Mouse (Mus musculus): ENCODE measurements at regions not wholly inside any gene's neighbourhood (a gene's known extent, or its start where the extent isn't known, plus 50 kb on each side); places are given as distances from the start of the nearest gene placed in this dataset.

DNA sequence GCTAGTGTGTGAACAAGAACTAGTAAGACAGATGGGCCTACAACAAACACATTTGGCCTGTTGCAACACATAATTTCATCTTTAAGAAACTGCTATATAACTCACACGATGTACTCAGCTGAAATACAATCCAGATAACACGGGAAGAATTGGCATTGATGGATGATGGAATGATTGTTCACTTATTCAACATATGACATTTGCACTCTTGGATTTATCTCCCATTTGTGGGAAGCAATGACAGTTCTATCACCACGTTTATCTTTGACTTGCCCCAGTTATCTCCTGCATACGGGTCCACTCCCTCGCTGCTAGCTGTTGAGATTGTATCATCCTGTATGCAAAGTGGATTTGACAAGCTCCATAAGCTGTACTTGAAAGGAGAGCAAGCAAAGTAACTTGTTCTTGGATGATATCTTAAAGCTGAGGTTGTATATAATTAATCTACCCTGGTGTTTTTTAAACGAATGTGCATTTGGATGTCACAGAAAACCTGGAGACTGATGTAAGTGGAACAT is 2474.9 kb upstream of the Gm7489 start:
- no peaks in the 10 kb centered on the region for H3K36me3 ChIP-seq (ENCODE audit: control insufficient read depth, insufficient read depth, low read length)
- TF ChIP-seq POLR2A (IDR thresholded peaks at IDR 0.05; ENCODE audit: control insufficient read depth, extremely low read depth, insufficient read depth, low read length, poor library complexity) (no peak), CTCF (IDR thresholded peaks at IDR 0.05; ENCODE audit: borderline replicate concordance, control insufficient read depth, extremely low read depth, insufficient read depth, low read length, poor library complexity) (no peak)
- no peaks in the 10 kb centered on the region for H3K27me3 ChIP-seq (ENCODE audit: control insufficient read depth, insufficient read depth, low read length)
- DNase-seq: no peak
- no peak overlapping the region for H3K4me3 ChIP-seq (ENCODE audit: control insufficient read depth, insufficient read depth, low read length)
- H3K27ac ChIP-seq (ENCODE audit: control insufficient read depth, insufficient read depth, low read length): no peak overlapping the region
- WGBS: 88% methylated on average over 6 of the region's 6 CpGs
- H3K4me1 ChIP-seq (replicated peaks; ENCODE audit: control insufficient read depth, insufficient read depth, low read length): no peaks in the 10 kb centered on the region

DNA sequence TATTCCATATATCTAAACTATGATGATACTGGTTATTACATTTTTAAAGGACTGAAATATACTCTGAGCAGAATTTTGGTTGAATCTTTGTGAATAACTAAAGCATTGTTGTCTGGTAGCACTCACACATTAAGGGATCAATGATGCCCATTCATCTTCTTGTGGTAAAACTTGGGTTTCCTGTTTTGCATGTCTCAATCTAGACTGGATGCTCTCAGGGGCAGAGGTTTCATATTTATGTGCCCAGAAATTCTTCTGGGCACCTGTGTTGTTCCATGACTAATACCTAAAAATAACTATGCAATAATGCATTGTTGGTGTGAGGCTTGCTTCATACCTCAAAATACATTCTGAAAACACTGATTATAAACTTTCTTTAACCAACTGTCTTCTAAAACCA is 2472.7 kb upstream of the Gm7489 start:
- TF ChIP-seq CTCF (IDR thresholded peaks at IDR 0.05; ENCODE audit: borderline replicate concordance, control insufficient read depth, extremely low read depth, insufficient read depth, low read length, poor library complexity): no peak
- no peak for TF ChIP-seq POLR2A (IDR thresholded peaks at IDR 0.05; ENCODE audit: control insufficient read depth, extremely low read depth, insufficient read depth, low read length, poor library complexity)
- Histone ChIP-seq H3K36me3 (ENCODE audit: control insufficient read depth, insufficient read depth, low read length) (no peaks in the 10 kb centered on the region), H3K27me3 (ENCODE audit: control insufficient read depth, insufficient read depth, low read length) (no peaks in the 10 kb centered on the region), H3K27ac (ENCODE audit: control insufficient read depth, insufficient read depth, low read length) (no peak overlapping the region), H3K4me1 (replicated peaks; ENCODE audit: control insufficient read depth, insufficient read depth, low read length) (no peaks in the 10 kb centered on the region), H3K4me3 (ENCODE audit: control insufficient read depth, insufficient read depth, low read length) (no peak overlapping the region)
- DNase-seq: no peak

DNA sequence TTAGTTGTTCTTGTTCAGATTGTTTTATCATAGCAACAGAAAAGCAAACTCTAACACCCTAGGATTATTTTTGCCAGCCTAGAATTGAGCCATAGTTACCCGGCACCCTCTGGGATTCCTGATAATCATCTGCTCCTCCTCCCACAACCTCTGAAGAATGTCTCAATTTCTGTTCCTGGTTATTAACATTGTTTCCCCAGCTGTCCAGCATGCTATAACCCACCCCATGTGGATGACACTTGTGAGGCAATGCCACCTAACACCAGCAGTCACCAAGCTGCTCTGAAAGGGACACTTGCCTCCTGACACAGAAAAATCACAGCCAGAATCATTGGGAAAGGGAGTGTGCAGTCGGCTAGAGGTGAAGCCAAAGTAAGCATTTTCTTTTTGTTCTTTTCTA is 2442.1 kb upstream of the Gm7489 start:
- no peak overlapping the region for H3K4me3 ChIP-seq (ENCODE audit: control insufficient read depth, insufficient read depth, low read length)
- H3K27me3 ChIP-seq (ENCODE audit: control insufficient read depth, insufficient read depth, low read length): no peaks in the 10 kb centered on the region
- no peak for DNase-seq
- no peaks in the 10 kb centered on the region for H3K4me1 ChIP-seq (replicated peaks; ENCODE audit: control insufficient read depth, insufficient read depth, low read length)
- TF ChIP-seq POLR2A (IDR thresholded peaks at IDR 0.05; ENCODE audit: control insufficient read depth, extremely low read depth, insufficient read depth, low read length, poor library complexity): no peak
- no peak for TF ChIP-seq CTCF (IDR thresholded peaks at IDR 0.05; ENCODE audit: borderline replicate concordance, control insufficient read depth, extremely low read depth, insufficient read depth, low read length, poor library complexity)
- 83% methylated on average over 2 of the region's 2 CpGs for WGBS
- no peak overlapping the region for H3K27ac ChIP-seq (ENCODE audit: control insufficient read depth, insufficient read depth, low read length)
- no peaks in the 10 kb centered on the region for H3K36me3 ChIP-seq (ENCODE audit: control insufficient read depth, insufficient read depth, low read length)

DNA sequence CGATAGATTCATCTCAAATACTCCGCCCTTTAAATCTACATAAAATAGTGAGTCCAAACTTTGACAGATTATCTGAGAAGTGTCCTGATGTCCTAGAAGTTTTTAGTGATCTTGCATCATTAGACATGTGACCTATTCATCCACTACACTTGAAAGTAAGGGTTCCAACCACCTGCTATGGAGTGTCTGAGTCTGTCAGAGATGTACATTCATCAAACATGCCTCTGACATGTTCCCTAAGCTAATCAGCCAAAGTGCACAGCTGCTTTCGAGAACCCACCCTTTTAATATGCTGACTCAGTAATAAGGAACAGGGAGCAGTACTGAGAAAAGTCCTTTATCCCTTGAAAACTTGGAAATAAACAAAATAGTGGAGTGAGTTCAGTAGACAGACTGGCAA is 2414.8 kb upstream of the Gm7489 start:
- DNase-seq: no peak
- TF ChIP-seq POLR2A (IDR thresholded peaks at IDR 0.05; ENCODE audit: control insufficient read depth, extremely low read depth, insufficient read depth, low read length, poor library complexity) (no peak), CTCF (IDR thresholded peaks at IDR 0.05; ENCODE audit: borderline replicate concordance, control insufficient read depth, extremely low read depth, insufficient read depth, low read length, poor library complexity) (no peak)
- 83% methylated on average over 3 of the region's 3 CpGs for WGBS
- Histone ChIP-seq H3K4me3 (ENCODE audit: control insufficient read depth, insufficient read depth, low read length) (no peak overlapping the region), H3K27me3 (ENCODE audit: control insufficient read depth, insufficient read depth, low read length) (no peaks in the 10 kb centered on the region), H3K27ac (ENCODE audit: control insufficient read depth, insufficient read depth, low read length) (no peak overlapping the region), H3K4me1 (replicated peaks; ENCODE audit: control insufficient read depth, insufficient read depth, low read length) (no peaks in the 10 kb centered on the region), H3K36me3 (ENCODE audit: control insufficient read depth, insufficient read depth, low read length) (no peaks in the 10 kb centered on the region)

DNA sequence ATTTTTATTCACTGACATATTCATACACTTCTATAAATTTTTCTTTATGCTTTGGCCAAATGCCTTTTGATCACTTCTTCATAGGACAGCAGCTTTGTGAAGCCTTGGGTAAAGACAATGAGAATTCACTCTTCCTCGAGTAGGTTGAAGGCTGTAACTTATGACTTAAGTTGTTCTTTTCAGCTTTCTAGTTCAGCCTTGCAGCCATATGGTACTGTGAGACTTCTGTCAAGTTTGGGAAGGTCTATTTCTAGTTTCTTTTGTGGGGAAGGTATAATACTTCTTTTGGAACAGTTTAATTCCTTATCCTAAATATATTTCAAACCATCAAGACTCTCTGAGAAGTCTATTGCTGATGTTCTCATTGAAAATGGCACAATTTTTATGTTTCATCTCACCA is 2413.6 kb upstream of the Gm7489 start:
- H3K36me3 ChIP-seq (ENCODE audit: control insufficient read depth, insufficient read depth, low read length): no peaks in the 10 kb centered on the region
- H3K27ac ChIP-seq (ENCODE audit: control insufficient read depth, insufficient read depth, low read length): no peak overlapping the region
- H3K27me3 ChIP-seq (ENCODE audit: control insufficient read depth, insufficient read depth, low read length): no peaks in the 10 kb centered on the region
- TF ChIP-seq CTCF (IDR thresholded peaks at IDR 0.05; ENCODE audit: borderline replicate concordance, control insufficient read depth, extremely low read depth, insufficient read depth, low read length, poor library complexity) (no peak), POLR2A (IDR thresholded peaks at IDR 0.05; ENCODE audit: control insufficient read depth, extremely low read depth, insufficient read depth, low read length, poor library complexity) (no peak)
- H3K4me1 ChIP-seq (replicated peaks; ENCODE audit: control insufficient read depth, insufficient read depth, low read length): no peaks in the 10 kb centered on the region
- WGBS: 90% methylated on average over 1 of the region's 1 CpGs
- DNase-seq: no peak
- no peak overlapping the region for H3K4me3 ChIP-seq (ENCODE audit: control insufficient read depth, insufficient read depth, low read length)

DNA sequence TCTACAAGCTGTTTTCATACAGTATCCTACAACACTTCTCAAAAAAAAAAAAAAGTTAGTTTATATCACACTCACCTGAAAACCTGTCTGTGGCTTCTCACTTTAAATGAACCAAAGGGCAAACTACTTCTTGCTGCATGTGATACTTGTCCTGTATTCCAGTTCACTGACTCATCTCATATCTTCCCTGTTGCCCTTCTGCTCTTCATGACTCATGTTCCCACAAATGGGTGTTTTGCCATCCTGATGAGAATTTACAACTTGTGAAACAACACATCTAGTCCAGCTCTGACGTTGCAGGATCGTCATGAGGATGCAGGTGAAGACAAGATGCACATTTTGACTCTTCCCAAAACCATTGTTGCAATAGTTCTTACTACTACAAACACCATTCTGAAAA is 2412.7 kb upstream of the Gm7489 start:
- DNase-seq: no peak
- 93% methylated on average over 2 of the region's 2 CpGs for WGBS
- Histone ChIP-seq H3K27ac (ENCODE audit: control insufficient read depth, insufficient read depth, low read length) (no peak overlapping the region), H3K27me3 (ENCODE audit: control insufficient read depth, insufficient read depth, low read length) (no peaks in the 10 kb centered on the region), H3K4me3 (ENCODE audit: control insufficient read depth, insufficient read depth, low read length) (no peak overlapping the region), H3K4me1 (replicated peaks; ENCODE audit: control insufficient read depth, insufficient read depth, low read length) (no peaks in the 10 kb centered on the region), H3K36me3 (ENCODE audit: control insufficient read depth, insufficient read depth, low read length) (no peaks in the 10 kb centered on the region)
- TF ChIP-seq POLR2A (IDR thresholded peaks at IDR 0.05; ENCODE audit: control insufficient read depth, extremely low read depth, insufficient read depth, low read length, poor library complexity) (no peak), CTCF (IDR thresholded peaks at IDR 0.05; ENCODE audit: borderline replicate concordance, control insufficient read depth, extremely low read depth, insufficient read depth, low read length, poor library complexity) (no peak)

DNA sequence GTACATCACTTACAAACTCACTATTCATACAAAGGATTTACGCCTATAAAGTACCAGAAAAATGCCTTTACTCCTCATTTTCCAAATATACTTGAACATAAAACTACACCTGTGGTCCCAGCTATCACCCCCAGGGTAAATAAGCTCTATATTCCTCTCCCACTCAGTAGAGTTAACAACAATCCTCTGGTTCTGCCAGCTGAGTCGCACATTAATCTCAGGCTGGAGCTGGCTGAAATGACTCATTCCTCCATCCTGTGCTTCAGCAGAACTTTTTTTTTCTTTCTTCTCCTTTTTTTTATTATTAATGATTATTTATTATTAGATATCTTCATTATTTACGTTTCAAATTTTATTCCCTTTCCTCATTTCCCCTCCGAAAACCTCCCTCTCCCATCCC is 2402.8 kb upstream of the Gm7489 start:
- TF ChIP-seq CTCF (IDR thresholded peaks at IDR 0.05; ENCODE audit: borderline replicate concordance, control insufficient read depth, extremely low read depth, insufficient read depth, low read length, poor library complexity): no peak
- no peak for TF ChIP-seq POLR2A (IDR thresholded peaks at IDR 0.05; ENCODE audit: control insufficient read depth, extremely low read depth, insufficient read depth, low read length, poor library complexity)
- H3K4me1 ChIP-seq (replicated peaks; ENCODE audit: control insufficient read depth, insufficient read depth, low read length): no peaks in the 10 kb centered on the region
- H3K4me3 ChIP-seq (ENCODE audit: control insufficient read depth, insufficient read depth, low read length): no peak overlapping the region
- H3K27me3 ChIP-seq (ENCODE audit: control insufficient read depth, insufficient read depth, low read length): no peaks in the 10 kb centered on the region
- H3K27ac ChIP-seq (ENCODE audit: control insufficient read depth, insufficient read depth, low read length): no peak overlapping the region
- WGBS: 85% methylated on average over 4 of the region's 4 CpGs
- DNase-seq: no peak
- H3K36me3 ChIP-seq (ENCODE audit: control insufficient read depth, insufficient read depth, low read length): no peaks in the 10 kb centered on the region

Measured in thymus, adult 2 months (tissue).